Mouse (Mus musculus) CH12.LX (cell line): ENCODE data around the gene Tanc1. TPM values are rescaled to one million over a fixed set of nuclear protein-coding genes. Genes with fewer than 3 reads are reported as not detected.

Experiments used
- DNase-seq: peaks from one replicate; pipeline ENCODE4 v3.0.0-alpha.2; 2013; ENCODE audit errors: extremely low read depth
- H3K27ac ChIP-seq: 2 replicates; pipeline ENCODE4 v1.5.1; 2012; ENCODE audit warnings: low read depth, mild to moderate bottlenecking, control low read depth, moderate library complexity; ENCODE audit not compliant: insufficient read depth
- H3K27me3 ChIP-seq: replicated peaks from 2 replicates; pipeline ENCODE3; 2012; ENCODE audit warnings: inconsistent platforms
- H3K36me3 ChIP-seq, 2 experiments: replicated peaks in 1 of 2; 2 replicates each; pipeline versions ENCODE3 to v1.6.1; 2012; ENCODE audit warnings: inconsistent platforms in 1 of 2, low read length in 1 of 2, mild to moderate bottlenecking in 1 of 2, mixed read lengths in 1 of 2, moderate library complexity in 1 of 2; ENCODE audit not compliant: control insufficient read depth in 1 of 2, insufficient read depth in 1 of 2
- H3K4me1 ChIP-seq, 2 experiments: 2 replicates each; pipeline ENCODE4 v1.6.1; 2012; ENCODE audit warnings: inconsistent platforms in 1 of 2, moderate library complexity in 1 of 2; ENCODE audit not compliant: insufficient read depth in 2 of 2, control insufficient read depth in 1 of 2
- H3K4me2 ChIP-seq: 2 replicates; pipeline ENCODE4 v1.6.1; 2012; ENCODE audit warnings: low read depth, mild to moderate bottlenecking, control low read depth; ENCODE audit not compliant: poor library complexity, insufficient read depth, severe bottlenecking
- H3K4me3 ChIP-seq, 3 experiments: fragments of 150-350 bp in 1 of 3; sonication (generic) in 1 of 3; replicated peaks in 1 of 3; 2 replicates each; pipeline versions ENCODE3 to v1.5.1; 2011 to 2012; ENCODE audit warnings: low read depth in 2 of 3, low read length in 2 of 3, mild to moderate bottlenecking in 2 of 3, moderate library complexity in 2 of 3, control low read depth in 1 of 3, improper control_type of control experiment in 1 of 3, inconsistent platforms in 1 of 3, mixed read lengths in 1 of 3; ENCODE audit not compliant: poor library complexity in 1 of 3
- H3K79me2 ChIP-seq: replicated peaks from 2 replicates; pipeline ENCODE4 v1.6.1; 2012; ENCODE audit warnings: mild to moderate bottlenecking, moderate library complexity; ENCODE audit not compliant: control insufficient read depth, poor library complexity, insufficient read depth, severe bottlenecking; ENCODE audit errors: extremely low read depth
- H3K9ac ChIP-seq: 2 replicates; pipeline ENCODE4 v1.6.1; 2012; ENCODE audit warnings: low read depth, mild to moderate bottlenecking, control low read depth, moderate library complexity; ENCODE audit not compliant: insufficient read depth
- H3K9me3 ChIP-seq: replicated peaks from 2 replicates; pipeline ENCODE3; 2012; ENCODE audit warnings: low read length, inconsistent platforms, mixed read lengths
- E2F4 ChIP-seq: IDR thresholded peaks from 2 replicates; pipeline ENCODE4 v1.6.1; 2011; ENCODE audit warnings: low read depth, low read length, improper control_type of control experiment; ENCODE audit not compliant: insufficient replicate concordance
- JUN ChIP-seq: IDR thresholded peaks from 2 replicates; pipeline ENCODE4 v1.6.1; 2011; ENCODE audit warnings: low read depth, mild to moderate bottlenecking, low read length, improper control_type of control experiment, moderate library complexity; ENCODE audit not compliant: insufficient read depth
- JUND ChIP-seq: conservative IDR thresholded peaks from 2 replicates; pipeline ENCODE4 v1.6.1; 2011; ENCODE audit warnings: low read depth, low read length, improper control_type of control experiment
- MXI1 ChIP-seq: IDR thresholded peaks from 2 replicates; pipeline ENCODE4 v1.6.1; 2011; ENCODE audit warnings: mild to moderate bottlenecking, low read depth, low read length, improper control_type of control experiment
- PAX5 ChIP-seq: IDR thresholded peaks from 2 replicates; pipeline ENCODE4 v1.6.1; 2012; ENCODE audit warnings: low read length, inconsistent platforms, mixed read lengths
- POLR2AphosphoS2 ChIP-seq: IDR thresholded peaks from 2 replicates; pipeline ENCODE4 v1.6.1; 2011; ENCODE audit warnings: low read depth, low read length, improper control_type of control experiment
- ZMIZ1 ChIP-seq: IDR thresholded peaks from 2 replicates; pipeline ENCODE4 v1.6.1; 2012; ENCODE audit warnings: low read depth, mild to moderate bottlenecking, inconsistent platforms, low read length, improper control_type of control experiment
- ZNF384 ChIP-seq: IDR thresholded peaks from 2 replicates; pipeline ENCODE4 v1.6.1; 2012; ENCODE audit warnings: low read depth, low read length, improper control_type of control experiment, inconsistent platforms
- dilution Hi-C: fragments of 300-500 bp; cut with MboI; formaldehyde crosslinking; loops from 2 replicates; pipeline ENCODE4 v1.14.3; 2020; ENCODE audit warnings: low sequenced_read_pairs; ENCODE audit not compliant: extremely low pct_unique_long_range_greater_than_20kb, extremely low pct_ligation_motif_present
- in situ Hi-C: fragments of 300-500 bp; cut with MboI; formaldehyde crosslinking; loops from 3 replicates; pipeline ENCODE4 v1.14.3; 2019; ENCODE audit warnings: low sequenced_read_pairs, low pct_ligation_motif_present, low pct_unique_long_range_greater_than_20kb, mixed read lengths
- polyA plus RNA-seq: library from polyadenylated mRNA; unstranded; fragments of >175 nt; gene quantifications from 2 replicates; pipeline ENCODE4 v1.2.1, GENCODE M21; 2012; ENCODE audit warnings: low read depth; ENCODE audit not compliant: insufficient read length
- total RNA-seq, 2 experiments: library from RNA; depleted of rRNA; stranded (reverse); fragments of 300-350 nt in 1 of 2; fragments of >200 nt in 1 of 2; gene quantifications; 2 replicates each; pipeline ENCODE4 v1.2.3; 2012 to 2014

Gene Tanc1
- total and polyA plus RNA-seq, 3 experiments = 0.08 to 0.21 (median 0.08) TPM

- H3K27me3 ChIP-seq = no peaks in the 10 kb centered on the region
- dilution Hi-C loops = no loop called here
Measured at GRCm38 (mm10) chr2:59758139-59758918, 146.5 kb downstream of the Tanc1 start.

GRCm38 (mm10) chr2:59760731-59761130 lies 148.9 kb downstream of the Tanc1 start:
- dilution Hi-C loops = no loop called here

More at GRCm38 (mm10) chr2:59758139-59758918, 146.5 kb downstream of the Tanc1 start:
- H3K36me3 ChIP-seq = no peaks in the 10 kb centered on the region
- no peak overlapping the region for H3K9ac ChIP-seq
- no peak overlapping the region for H3K4me2 ChIP-seq
- H3K4me1 ChIP-seq = 0 out of 4 replicates have a peak, but pooled peaks cover 0 to 2% of the 10 kb centered on the region in 2 experiments
- no peaks in the 10 kb centered on the region for H3K9me3 ChIP-seq
- TF ChIP-seq JUND (no peak), POLR2AphosphoS2 (no peak), ZMIZ1 (no peak), PAX5 (no peak)
- H3K4me3 ChIP-seq = no peak overlapping the region
- in situ Hi-C loops = no loop called here
- no peak for DNase-seq
- H3K27ac ChIP-seq = no peak overlapping the region
- H3K79me2 ChIP-seq = no peaks in the 10 kb centered on the region

GRCm38 (mm10) chr2:59761183-59761582 lies 149.3 kb downstream of the Tanc1 start:
- no peak overlapping the region for H3K4me2 ChIP-seq
- H3K4me1 ChIP-seq = 0 out of 4 replicates have a peak, but pooled peaks cover 0 to 2% of the 10 kb centered on the region in 2 experiments
- no peak for DNase-seq
- TF ChIP-seq ZNF384 (no peak), JUN (no peak)
- dilution Hi-C loops = no loop called here
- H3K79me2 ChIP-seq = no peaks in the 10 kb centered on the region
- H3K36me3 ChIP-seq = no peaks in the 10 kb centered on the region
- in situ Hi-C loops = no loop called here
- no peak overlapping the region for H3K9ac ChIP-seq
- no peaks in the 10 kb centered on the region for H3K9me3 ChIP-seq
- H3K27me3 ChIP-seq = no peaks in the 10 kb centered on the region
- H3K27ac ChIP-seq = no peak overlapping the region
- no peak overlapping the region for H3K4me3 ChIP-seq

More at GRCm38 (mm10) chr2:59760731-59761130, 148.9 kb downstream of the Tanc1 start:
- Histone ChIP-seq H3K27me3 (no peaks in the 10 kb centered on the region), H3K4me1 (0 out of 4 replicates have a peak, but pooled peaks cover 0 to 2% of the 10 kb centered on the region in 2 experiments), H3K4me2 (no peak overlapping the region), H3K9ac (no peak overlapping the region), H3K9me3 (no peaks in the 10 kb centered on the region), H3K27ac (no peak overlapping the region), H3K4me3 (no peak overlapping the region), H3K79me2 (no peaks in the 10 kb centered on the region), H3K36me3 (no peaks in the 10 kb centered on the region)
- in situ Hi-C loops = no loop called here
- TF ChIP-seq E2F4 = no peak
- TF ChIP-seq MXI1 = no peak
- TF ChIP-seq POLR2AphosphoS2 = no peak
- TF ChIP-seq, all 38 proteins: peak for 0
- no peak for DNase-seq
